Mouse (Mus musculus): ENCODE results near the gene Zdhhc17. TPM values are rescaled to one million over a fixed set of nuclear protein-coding genes. Genes with fewer than 3 reads are reported as not detected.

The Zdhhc17 gene
- total and polyA plus RNA-seq, 3 experiments: 5.8 to 8.0 (median 7.3) TPM

DNA sequence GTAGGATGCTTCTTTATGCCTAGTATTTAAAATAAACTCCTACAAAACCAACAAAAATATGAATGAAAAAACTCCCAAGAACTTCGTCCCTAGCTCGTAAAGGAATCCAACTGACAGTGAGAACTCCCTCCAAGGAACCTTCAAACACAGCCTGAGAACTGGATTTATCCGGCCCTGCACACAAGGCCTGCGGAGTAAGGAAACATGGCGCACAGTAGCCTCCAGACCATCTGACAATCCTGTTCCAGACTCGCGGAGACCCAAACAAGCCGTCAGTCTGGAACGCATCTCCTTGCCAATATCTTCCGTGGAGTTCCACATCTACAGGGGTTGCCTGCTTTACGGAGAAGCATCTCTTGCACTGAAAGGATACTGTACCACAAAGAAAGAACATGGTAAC, 68.0 kb downstream of the Zdhhc17 start:
- H3K4me1 ChIP-seq (ENCODE audit: control insufficient read depth in 1 of 2, insufficient read depth in 2 of 2): peaks cover 7 to 23% of the 10 kb centered on the region in 2 experiments
- H3K4me3 ChIP-seq (replicated peaks in 1 of 3; ENCODE audit: low read depth in 2 of 3, low read length in 2 of 3, poor library complexity in 1 of 3): no peak overlapping the region
- DNase-seq (ENCODE audit: extremely low read depth): no peak
- H3K4me2 ChIP-seq (ENCODE audit: insufficient read depth, low read depth, poor library complexity, severe bottlenecking): no peak overlapping the region
- TF ChIP-seq USF2 (conservative IDR thresholded peaks at IDR 0.05; ENCODE audit: low read depth, low read length) (no peak), RAD21 (IDR thresholded peaks at IDR 0.05; ENCODE audit: low read depth, low read length) (no peak)
- H3K27ac ChIP-seq (ENCODE audit: insufficient read depth, low read depth): no peak overlapping the region
- H3K9me3 ChIP-seq (replicated peaks; ENCODE audit: low read length): no peaks in the 10 kb centered on the region
- in situ Hi-C loops (cut with MboI; ENCODE audit: low pct_ligation_motif_present, low pct_unique_long_range_greater_than_20kb, low sequenced_read_pairs): no loop called here
- dilution Hi-C loops (cut with MboI; ENCODE audit: extremely low pct_ligation_motif_present, extremely low pct_unique_long_range_greater_than_20kb, low sequenced_read_pairs): no loop called here
- no peaks in the 10 kb centered on the region for H3K79me2 ChIP-seq (replicated peaks; ENCODE audit: control insufficient read depth, extremely low read depth, insufficient read depth, poor library complexity, severe bottlenecking)
- H3K36me3 ChIP-seq (replicated peaks in 1 of 2; ENCODE audit: control insufficient read depth in 1 of 2, insufficient read depth in 1 of 2, low read length in 1 of 2): peaks cover 8 to 32% of the 10 kb centered on the region in 2 experiments
- no peaks in the 10 kb centered on the region for H3K27me3 ChIP-seq (replicated peaks)
- no peak overlapping the region for H3K9ac ChIP-seq (ENCODE audit: insufficient read depth, low read depth)

DNA sequence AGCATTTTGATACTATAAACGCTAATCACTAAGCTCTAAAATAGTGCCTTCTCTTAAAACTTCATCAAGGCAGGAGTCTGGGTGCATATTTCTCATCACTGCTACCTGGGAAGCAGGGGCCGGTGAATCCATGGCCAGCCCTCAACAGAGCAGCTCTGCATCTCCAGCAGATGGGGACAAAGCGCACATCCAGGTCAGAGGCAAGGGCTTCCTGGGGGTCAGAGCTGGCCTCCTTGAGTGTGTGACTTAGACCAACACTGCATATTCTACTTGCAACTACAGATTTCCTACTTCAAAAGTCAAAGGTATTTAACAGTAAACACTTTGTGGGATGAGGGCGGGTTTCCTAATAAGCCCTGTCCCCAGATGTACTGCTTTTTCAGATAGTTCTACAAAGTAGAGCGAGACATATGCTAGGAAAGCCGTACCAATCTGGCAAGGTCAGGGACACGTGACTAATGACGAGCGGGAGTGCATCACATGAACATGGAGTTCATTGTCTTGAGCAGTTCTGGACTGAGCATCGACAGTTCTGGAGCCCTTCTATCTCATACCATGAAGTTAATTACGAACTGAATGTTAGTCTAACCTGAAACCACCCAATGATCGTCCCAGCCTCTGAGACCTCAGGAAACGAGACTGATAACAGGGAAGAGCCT, 69.1 kb downstream of the Zdhhc17 start:
- Histone ChIP-seq H3K27ac (ENCODE audit: insufficient read depth, low read depth) (no peak overlapping the region), H3K4me2 (ENCODE audit: insufficient read depth, low read depth, poor library complexity, severe bottlenecking) (no peak overlapping the region), H3K4me1 (ENCODE audit: control insufficient read depth in 1 of 2, insufficient read depth in 2 of 2) (peaks cover under 1 to 12% of the 10 kb centered on the region in 2 experiments; a peak in 3 of 4 replicates), H3K27me3 (replicated peaks) (no peaks in the 10 kb centered on the region), H3K9ac (ENCODE audit: insufficient read depth, low read depth) (no peak overlapping the region), H3K9me3 (replicated peaks; ENCODE audit: low read length) (no peaks in the 10 kb centered on the region), H3K4me3 (replicated peaks in 1 of 3; ENCODE audit: low read depth in 2 of 3, low read length in 2 of 3, poor library complexity in 1 of 3) (no peak overlapping the region), H3K79me2 (replicated peaks; ENCODE audit: control insufficient read depth, extremely low read depth, insufficient read depth, poor library complexity, severe bottlenecking) (no peaks in the 10 kb centered on the region), H3K36me3 (replicated peaks in 1 of 2; ENCODE audit: control insufficient read depth in 1 of 2, insufficient read depth in 1 of 2, low read length in 1 of 2) (peaks cover 5 to 27% of the 10 kb centered on the region in 2 experiments)
- no peak for DNase-seq (ENCODE audit: extremely low read depth)
- in situ Hi-C loops (cut with MboI; ENCODE audit: low pct_ligation_motif_present, low pct_unique_long_range_greater_than_20kb, low sequenced_read_pairs) (no loop called here), dilution Hi-C loops (cut with MboI; ENCODE audit: extremely low pct_ligation_motif_present, extremely low pct_unique_long_range_greater_than_20kb, low sequenced_read_pairs) (no loop called here)
- TF ChIP-seq CTCF (conservative IDR thresholded peaks at IDR 0.05 in 1 of 2, IDR thresholded peaks at IDR 0.05 in 1 of 2; ENCODE audit: low read depth in 2 of 2, low read length in 2 of 2): peak in 1 of 2 experiments; percentile 18; a peak in 1 of 4 replicates
- TF ChIP-seq ELF1 (IDR thresholded peaks at IDR 0.05; ENCODE audit: low read depth, low read length): no peak

DNA sequence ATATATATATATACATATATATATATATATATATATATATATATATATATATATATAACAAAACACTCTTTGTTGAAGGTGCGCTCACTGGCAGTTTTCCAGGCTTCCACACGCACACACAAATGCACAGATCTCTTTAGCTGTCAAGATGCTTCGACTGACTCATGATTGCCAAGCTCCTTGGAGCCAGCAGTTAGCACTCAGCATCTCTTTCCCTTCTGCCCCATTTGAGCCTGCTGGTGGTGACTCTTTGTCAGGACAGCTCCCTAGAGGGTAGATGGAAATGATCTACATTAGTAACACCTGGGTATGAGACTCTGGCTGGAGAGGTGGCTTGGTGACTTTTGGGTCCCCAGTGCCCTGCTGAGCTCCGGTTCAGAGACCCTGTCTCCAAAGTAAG, 70.2 kb downstream of the Zdhhc17 start:
- peaks cover 0 to 7% of the 10 kb centered on the region in 2 experiments; a peak in 2 of 4 replicates for H3K4me1 ChIP-seq (ENCODE audit: control insufficient read depth in 1 of 2, insufficient read depth in 2 of 2)
- H3K4me2 ChIP-seq (ENCODE audit: insufficient read depth, low read depth, poor library complexity, severe bottlenecking): no peak overlapping the region
- TF ChIP-seq SIN3A (IDR thresholded peaks at IDR 0.05; ENCODE audit: low read length) (no peak), SMC3 (IDR thresholded peaks at IDR 0.05; ENCODE audit: low read depth, low read length) (no peak), NRF1 (IDR thresholded peaks at IDR 0.05; ENCODE audit: low read depth, low read length) (no peak), MAX (IDR thresholded peaks at IDR 0.05; ENCODE audit: low read length) (no peak), BHLHE40 (IDR thresholded peaks at IDR 0.05; ENCODE audit: low read depth, low read length) (no peak), CHD2 (IDR thresholded peaks at IDR 0.05; ENCODE audit: low read length) (no peak), ZKSCAN1 (IDR thresholded peaks at IDR 0.05; ENCODE audit: borderline replicate concordance, low read depth, low read length) (no peak), GABPA (IDR thresholded peaks at IDR 0.05; ENCODE audit: insufficient replicate concordance, low read depth, low read length) (no peak), ZMIZ1 (IDR thresholded peaks at IDR 0.05; ENCODE audit: low read depth, low read length) (no peak), UBTF (IDR thresholded peaks at IDR 0.05; ENCODE audit: low read depth, low read length) (no peak), RAD21 (IDR thresholded peaks at IDR 0.05; ENCODE audit: low read depth, low read length) (no peak), ZNF384 (IDR thresholded peaks at IDR 0.05; ENCODE audit: low read depth, low read length) (no peak), ETS1 (conservative IDR thresholded peaks at IDR 0.05; ENCODE audit: low read depth, low read length) (no peak), IRF4 (IDR thresholded peaks at IDR 0.05; ENCODE audit: low read depth, low read length) (no peak), JUN (IDR thresholded peaks at IDR 0.05; ENCODE audit: insufficient read depth, low read depth, low read length) (no peak), EP300 (IDR thresholded peaks at IDR 0.05; ENCODE audit: low read length) (no peak), E2F4 (IDR thresholded peaks at IDR 0.05; ENCODE audit: insufficient replicate concordance, low read depth, low read length) (no peak)
- H3K4me3 ChIP-seq (replicated peaks in 1 of 3; ENCODE audit: low read depth in 2 of 3, low read length in 2 of 3, poor library complexity in 1 of 3): no peak overlapping the region
- dilution Hi-C loops (cut with MboI; ENCODE audit: extremely low pct_ligation_motif_present, extremely low pct_unique_long_range_greater_than_20kb, low sequenced_read_pairs) (no loop called here), in situ Hi-C loops (cut with MboI; ENCODE audit: low pct_ligation_motif_present, low pct_unique_long_range_greater_than_20kb, low sequenced_read_pairs) (no loop called here)
- H3K9me3 ChIP-seq (replicated peaks; ENCODE audit: low read length): no peaks in the 10 kb centered on the region
- peak; percentile 18 for DNase-seq (ENCODE audit: extremely low read depth)
- no peak overlapping the region for H3K27ac ChIP-seq (ENCODE audit: insufficient read depth, low read depth)
- H3K27me3 ChIP-seq (replicated peaks): no peaks in the 10 kb centered on the region
- H3K36me3 ChIP-seq (replicated peaks in 1 of 2; ENCODE audit: control insufficient read depth in 1 of 2, insufficient read depth in 1 of 2, low read length in 1 of 2): peaks cover 5 to 18% of the 10 kb centered on the region in 2 experiments
- no peak overlapping the region for H3K9ac ChIP-seq (ENCODE audit: insufficient read depth, low read depth)
- H3K79me2 ChIP-seq (replicated peaks; ENCODE audit: control insufficient read depth, extremely low read depth, insufficient read depth, poor library complexity, severe bottlenecking): no peaks in the 10 kb centered on the region
